Mouse (Mus musculus): Measurements from ENCODE around the gene Tmem147.

GRCm38 (mm10) chr7:30763456-30763855 lies 34.1 kb upstream of the Tmem147 start, which contains the start of gene Dmkn:
- no peak for TF ChIP-seq CTCF (IDR thresholded peaks at IDR 0.05; ENCODE audit: low read depth, low read length)
- TF ChIP-seq POLR2A (IDR thresholded peaks at IDR 0.05; ENCODE audit: borderline replicate concordance, low read depth, low read length), result no peak

All from bone marrow macrophage, adult 2 months (primary cell).